Mouse (Mus musculus): ENCODE measurements at regions not wholly inside any gene's neighbourhood (a gene's known extent, or its start where the extent isn't known, plus 50 kb on each side); places are given as distances from the start of the nearest gene placed in this dataset.

DNA sequence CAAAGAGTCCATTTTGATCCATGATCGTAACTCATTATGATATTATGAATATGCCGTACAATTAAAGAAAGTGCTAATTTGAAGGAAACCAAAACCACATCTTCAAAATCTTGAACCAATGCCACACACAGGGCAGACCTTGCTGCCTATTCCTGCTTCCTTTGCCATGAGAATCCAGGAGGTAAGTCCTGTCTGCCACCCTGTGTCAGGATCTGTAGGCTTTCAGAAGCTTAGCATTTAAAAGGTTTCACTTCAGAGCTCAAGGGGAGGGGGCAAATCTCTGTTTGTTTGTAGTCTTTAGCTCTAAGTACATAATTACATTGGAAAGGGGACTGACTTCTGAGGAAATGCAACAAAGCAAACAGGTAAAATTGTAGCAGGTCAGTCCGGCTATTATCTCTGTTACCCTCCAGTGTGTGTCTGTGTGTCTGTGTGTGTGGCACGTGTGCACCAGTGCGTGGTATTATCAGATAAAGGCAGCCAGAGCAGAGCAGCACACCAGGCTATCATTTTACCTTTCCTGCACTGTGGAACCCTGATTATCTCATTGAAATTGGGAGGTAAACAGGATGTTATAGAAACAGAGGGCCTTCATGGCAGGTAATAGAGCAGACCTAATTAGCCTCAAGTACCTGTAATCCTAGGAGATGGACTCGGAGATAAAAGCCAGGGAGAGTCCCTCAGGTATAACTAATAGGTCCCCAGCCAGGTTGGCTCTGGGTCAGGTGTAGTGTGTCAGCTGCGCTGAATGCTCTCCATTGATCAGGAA lies 948.0 kb upstream of the Zeb2 start:
- no peaks in the 10 kb centered on the region for H3K9me3 ChIP-seq (ENCODE audit: control insufficient read depth, low read length)
- H3K4me2 ChIP-seq (ENCODE audit: low read depth, low read length, severe bottlenecking) = no peak overlapping the region
- no peak overlapping the region for H3K27ac ChIP-seq (ENCODE audit: low read depth, low read length)
- no peak for ATAC-seq (replicated peaks; ENCODE audit: low FRiP score)
- 59% methylated on average over 7 of the region's 7 CpGs for WGBS
- no peak for DNase-seq (ENCODE audit: low spot score)
- no peaks in the 10 kb centered on the region for H3K36me3 ChIP-seq (ENCODE audit: control insufficient read depth, insufficient read depth, low read length)
- no peak overlapping the region for H3K4me3 ChIP-seq (ENCODE audit: low read depth, low read length)
- H3K4me1 ChIP-seq (replicated peaks; ENCODE audit: control insufficient read depth, insufficient read depth, low read length) = no peaks in the 10 kb centered on the region
- no peaks in the 10 kb centered on the region for H3K27me3 ChIP-seq (ENCODE audit: control insufficient read depth, insufficient read depth, low read length)
- no peak overlapping the region for H3K9ac ChIP-seq (ENCODE audit: low read length)

DNA sequence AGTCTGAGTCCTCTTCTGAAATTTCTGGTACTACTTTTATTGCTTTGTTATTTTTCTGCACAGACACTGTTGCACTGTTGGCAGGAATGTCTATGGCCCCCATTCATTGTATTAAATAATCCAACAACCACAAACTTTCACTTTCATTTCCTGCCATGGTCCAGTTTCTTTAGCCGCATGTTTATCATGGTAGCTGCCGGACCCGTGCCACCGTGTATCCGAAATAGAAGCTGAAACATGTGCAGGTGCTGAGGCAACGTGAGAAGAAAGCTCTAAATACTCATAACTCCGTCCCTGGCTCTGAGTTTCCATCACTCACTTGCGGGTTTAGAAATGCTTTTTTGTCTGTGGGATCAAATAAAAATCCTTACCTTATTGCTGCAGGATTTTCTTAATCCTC lies 938.5 kb upstream of the Zeb2 start:
- 89% methylated on average over 8 of the region's 8 CpGs for WGBS
- no peak overlapping the region for H3K4me3 ChIP-seq (ENCODE audit: low read depth, low read length)
- H3K4me1 ChIP-seq (replicated peaks; ENCODE audit: control insufficient read depth, insufficient read depth, low read length) = no peaks in the 10 kb centered on the region
- no peak for ATAC-seq (replicated peaks; ENCODE audit: low FRiP score)
- H3K36me3 ChIP-seq (ENCODE audit: control insufficient read depth, insufficient read depth, low read length) = no peaks in the 10 kb centered on the region
- no peak overlapping the region for H3K4me2 ChIP-seq (ENCODE audit: low read depth, low read length, severe bottlenecking)
- no peak for DNase-seq (ENCODE audit: low spot score)
- no peak overlapping the region for H3K9ac ChIP-seq (ENCODE audit: low read length)
- H3K27me3 ChIP-seq (ENCODE audit: control insufficient read depth, insufficient read depth, low read length) = no peaks in the 10 kb centered on the region
- no peaks in the 10 kb centered on the region for H3K9me3 ChIP-seq (ENCODE audit: control insufficient read depth, low read length)
- H3K27ac ChIP-seq (ENCODE audit: low read depth, low read length) = no peak overlapping the region

DNA sequence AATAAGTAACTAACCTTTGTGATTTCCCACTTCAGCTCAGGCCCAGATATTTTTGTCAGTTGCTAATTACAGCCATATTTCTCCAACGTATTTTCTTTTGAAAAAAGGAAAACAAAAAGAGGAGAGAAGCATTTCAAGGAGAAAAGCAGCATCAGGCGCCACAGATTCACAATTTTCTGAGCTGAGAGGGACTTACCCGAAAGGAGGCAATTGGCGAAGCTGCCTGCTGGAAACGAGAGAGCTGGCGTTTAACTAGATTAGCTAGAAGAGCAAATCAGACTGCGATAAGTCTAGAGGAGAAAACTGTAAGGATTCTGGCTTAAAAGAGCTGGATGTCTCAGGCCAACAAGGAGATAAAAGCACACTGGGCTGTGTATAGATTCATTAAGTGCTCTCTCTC lies 937.7 kb upstream of the Zeb2 start:
- no peak for DNase-seq (ENCODE audit: low spot score)

DNA sequence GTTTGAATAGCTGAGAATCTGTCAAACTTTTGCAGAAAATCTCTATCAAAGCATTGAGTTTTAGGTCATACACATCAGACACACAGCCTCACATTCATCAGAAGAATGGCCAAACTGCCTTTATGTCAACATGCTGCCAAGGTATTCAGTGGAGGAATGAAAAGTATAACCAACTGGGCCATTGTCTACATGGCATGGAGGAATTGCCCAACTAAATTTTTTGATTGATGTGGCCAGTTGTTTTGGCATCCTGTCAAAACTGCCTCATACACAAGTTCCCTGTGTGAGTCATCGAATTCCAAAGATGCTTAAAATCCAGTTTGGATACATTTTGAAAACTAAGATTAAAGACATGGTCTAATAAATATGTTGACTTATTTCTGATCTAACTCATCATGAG lies 904.7 kb upstream of the Zeb2 start:
- H3K4me3 ChIP-seq (ENCODE audit: low read depth, low read length) = no peak overlapping the region
- WGBS = 77% methylated on average over 1 of the region's 1 CpGs
- no peaks in the 10 kb centered on the region for H3K27me3 ChIP-seq (ENCODE audit: control insufficient read depth, insufficient read depth, low read length)
- no peaks in the 10 kb centered on the region for H3K36me3 ChIP-seq (ENCODE audit: control insufficient read depth, insufficient read depth, low read length)
- H3K4me2 ChIP-seq (ENCODE audit: low read depth, low read length, severe bottlenecking) = no peak overlapping the region
- no peak overlapping the region for H3K9ac ChIP-seq (ENCODE audit: low read length)
- no peaks in the 10 kb centered on the region for H3K9me3 ChIP-seq (ENCODE audit: control insufficient read depth, low read length)
- H3K4me1 ChIP-seq (replicated peaks; ENCODE audit: control insufficient read depth, insufficient read depth, low read length) = no peaks in the 10 kb centered on the region
- DNase-seq (ENCODE audit: low spot score) (no peak), ATAC-seq (replicated peaks; ENCODE audit: low FRiP score) (no peak)
- no peak overlapping the region for H3K27ac ChIP-seq (ENCODE audit: low read depth, low read length)

More for the DNA sequence above, 937.7 kb upstream of the Zeb2 start:
- no peak overlapping the region for H3K4me3 ChIP-seq (ENCODE audit: low read depth, low read length)
- no peaks in the 10 kb centered on the region for H3K36me3 ChIP-seq (ENCODE audit: control insufficient read depth, insufficient read depth, low read length)
- no peak for ATAC-seq (replicated peaks; ENCODE audit: low FRiP score)
- no peak overlapping the region for H3K4me2 ChIP-seq (ENCODE audit: low read depth, low read length, severe bottlenecking)
- no peaks in the 10 kb centered on the region for H3K4me1 ChIP-seq (replicated peaks; ENCODE audit: control insufficient read depth, insufficient read depth, low read length)
- no peaks in the 10 kb centered on the region for H3K27me3 ChIP-seq (ENCODE audit: control insufficient read depth, insufficient read depth, low read length)
- no peak overlapping the region for H3K27ac ChIP-seq (ENCODE audit: low read depth, low read length)
- no peak overlapping the region for H3K9ac ChIP-seq (ENCODE audit: low read length)
- no peaks in the 10 kb centered on the region for H3K9me3 ChIP-seq (ENCODE audit: control insufficient read depth, low read length)
- 47% methylated on average over 7 of the region's 7 CpGs for WGBS

DNA sequence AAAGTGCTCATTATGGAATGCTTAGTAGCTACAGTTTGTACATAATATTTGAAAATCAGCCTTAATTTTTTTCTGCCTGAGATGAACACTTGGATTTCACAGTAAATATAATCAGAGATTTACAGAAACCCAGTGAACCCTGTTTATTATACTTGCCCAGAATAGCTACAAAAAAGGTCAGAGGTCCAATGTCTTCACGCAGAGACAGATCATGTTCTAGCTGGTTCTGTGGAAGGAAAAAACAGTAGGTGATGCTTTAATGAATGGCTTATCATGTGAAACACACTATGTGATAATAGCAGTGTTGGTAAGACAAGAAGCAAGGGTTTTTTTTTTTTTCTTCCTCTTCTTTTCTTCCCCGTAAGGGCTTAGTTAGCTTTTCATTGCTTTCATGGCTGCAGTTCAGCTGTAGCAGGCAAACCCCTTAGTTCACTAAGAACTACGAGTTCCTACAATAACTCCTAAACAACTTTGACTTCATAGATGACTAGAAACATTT lies 896.6 kb upstream of the Zeb2 start:
- Histone ChIP-seq H3K27ac (ENCODE audit: low read depth, low read length) (no peak overlapping the region), H3K9ac (ENCODE audit: low read length) (no peak overlapping the region), H3K4me3 (ENCODE audit: low read depth, low read length) (no peak overlapping the region), H3K4me2 (ENCODE audit: low read depth, low read length, severe bottlenecking) (no peak overlapping the region), H3K27me3 (ENCODE audit: control insufficient read depth, insufficient read depth, low read length) (no peaks in the 10 kb centered on the region), H3K36me3 (ENCODE audit: control insufficient read depth, insufficient read depth, low read length) (no peaks in the 10 kb centered on the region), H3K9me3 (ENCODE audit: control insufficient read depth, low read length) (no peaks in the 10 kb centered on the region), H3K4me1 (replicated peaks; ENCODE audit: control insufficient read depth, insufficient read depth, low read length) (no peaks in the 10 kb centered on the region)
- WGBS = 69% methylated on average over 3 of the region's 3 CpGs
- DNase-seq (ENCODE audit: low spot score) = no peak
- no peak for ATAC-seq (replicated peaks; ENCODE audit: low FRiP score)

DNA sequence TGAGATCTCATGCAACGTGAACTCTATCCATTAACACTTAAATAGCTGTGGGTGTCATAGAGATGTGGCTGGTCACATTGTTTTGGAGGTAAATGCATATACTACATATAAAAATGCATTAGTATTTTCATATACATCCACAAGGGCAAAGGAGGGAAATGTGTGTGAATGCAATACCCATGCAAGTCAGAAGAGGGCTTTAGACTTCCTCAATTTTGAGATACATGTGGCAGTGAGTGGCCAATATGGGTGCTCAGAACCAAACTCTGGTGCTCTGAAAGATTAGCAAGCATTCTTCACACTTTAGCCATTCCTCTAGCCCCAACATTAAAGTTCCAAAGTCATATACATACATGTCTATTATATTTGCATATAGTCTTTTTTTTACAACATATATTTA lies 895.5 kb upstream of the Zeb2 start:
- ATAC-seq (replicated peaks; ENCODE audit: low FRiP score) (no peak), DNase-seq (ENCODE audit: low spot score) (no peak)
- no peak overlapping the region for H3K4me3 ChIP-seq (ENCODE audit: low read depth, low read length)
- H3K27me3 ChIP-seq (ENCODE audit: control insufficient read depth, insufficient read depth, low read length) = no peaks in the 10 kb centered on the region
- H3K27ac ChIP-seq (ENCODE audit: low read depth, low read length) = no peak overlapping the region
- H3K36me3 ChIP-seq (ENCODE audit: control insufficient read depth, insufficient read depth, low read length) = no peaks in the 10 kb centered on the region
- 80% methylated on average over 1 of the region's 1 CpGs for WGBS
- H3K9ac ChIP-seq (ENCODE audit: low read length) = no peak overlapping the region
- no peaks in the 10 kb centered on the region for H3K4me1 ChIP-seq (replicated peaks; ENCODE audit: control insufficient read depth, insufficient read depth, low read length)
- no peaks in the 10 kb centered on the region for H3K9me3 ChIP-seq (ENCODE audit: control insufficient read depth, low read length)
- no peak overlapping the region for H3K4me2 ChIP-seq (ENCODE audit: low read depth, low read length, severe bottlenecking)

DNA sequence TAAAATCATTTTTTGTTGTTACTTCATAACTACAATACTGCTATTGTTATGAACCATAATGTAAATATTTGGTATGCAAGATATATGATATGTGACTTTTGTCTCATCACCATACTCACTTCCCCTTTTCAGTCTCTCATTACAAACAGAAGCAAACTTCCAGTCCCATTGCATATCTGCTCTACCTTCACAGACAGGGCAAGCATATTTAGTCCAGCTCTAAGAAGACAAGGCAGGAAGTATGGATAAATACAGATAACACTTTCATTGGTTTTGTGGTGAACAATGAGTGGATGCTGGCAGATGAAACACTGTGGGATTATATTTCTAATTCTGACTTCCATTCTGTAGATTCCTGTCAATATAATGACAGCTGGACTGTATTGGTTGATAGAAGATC lies 858.0 kb upstream of the Zeb2 start:
- no peak for DNase-seq (ENCODE audit: low spot score)
- H3K36me3 ChIP-seq (ENCODE audit: control insufficient read depth, insufficient read depth, low read length) = no peaks in the 10 kb centered on the region
- no peak overlapping the region for H3K4me2 ChIP-seq (ENCODE audit: low read depth, low read length, severe bottlenecking)
- no peaks in the 10 kb centered on the region for H3K4me1 ChIP-seq (replicated peaks; ENCODE audit: control insufficient read depth, insufficient read depth, low read length)
- H3K9ac ChIP-seq (ENCODE audit: low read length) = no peak overlapping the region
- H3K4me3 ChIP-seq (ENCODE audit: low read depth, low read length) = no peak overlapping the region
- no peaks in the 10 kb centered on the region for H3K9me3 ChIP-seq (ENCODE audit: control insufficient read depth, low read length)
- ATAC-seq (replicated peaks; ENCODE audit: low FRiP score) = no peak
- no peaks in the 10 kb centered on the region for H3K27me3 ChIP-seq (ENCODE audit: control insufficient read depth, insufficient read depth, low read length)
- H3K27ac ChIP-seq (ENCODE audit: low read depth, low read length) = no peak overlapping the region

DNA sequence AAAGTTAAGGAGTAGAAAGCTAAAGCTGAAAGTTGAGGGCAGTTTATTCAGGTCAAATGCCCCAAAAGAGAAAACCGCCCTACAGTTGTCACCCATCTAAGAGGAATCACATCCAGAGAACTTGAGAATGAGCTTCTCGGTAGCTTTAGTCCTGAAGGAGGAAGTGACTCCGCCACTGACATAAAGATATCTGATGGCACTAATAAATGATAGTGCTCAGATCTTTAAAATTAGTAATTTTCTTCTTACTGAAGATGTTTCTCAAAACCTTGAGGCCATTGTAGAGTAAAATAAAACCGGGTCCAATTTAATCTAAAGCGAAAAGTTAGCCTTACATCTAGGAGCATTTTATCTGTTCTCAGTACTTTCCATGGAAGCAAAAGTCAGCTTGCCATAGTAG lies 851.4 kb upstream of the Zeb2 start:
- Histone ChIP-seq H3K4me1 (replicated peaks; ENCODE audit: control insufficient read depth, insufficient read depth, low read length) (no peaks in the 10 kb centered on the region), H3K4me2 (ENCODE audit: low read depth, low read length, severe bottlenecking) (no peak overlapping the region), H3K27ac (ENCODE audit: low read depth, low read length) (no peak overlapping the region), H3K36me3 (ENCODE audit: control insufficient read depth, insufficient read depth, low read length) (no peaks in the 10 kb centered on the region), H3K4me3 (ENCODE audit: low read depth, low read length) (no peak overlapping the region), H3K9ac (ENCODE audit: low read length) (no peak overlapping the region), H3K27me3 (ENCODE audit: control insufficient read depth, insufficient read depth, low read length) (no peaks in the 10 kb centered on the region), H3K9me3 (ENCODE audit: control insufficient read depth, low read length) (no peaks in the 10 kb centered on the region)
- 91% methylated on average over 5 of the region's 5 CpGs for WGBS
- no peak for DNase-seq (ENCODE audit: low spot score)
- no peak for ATAC-seq (replicated peaks; ENCODE audit: low FRiP score)

DNA sequence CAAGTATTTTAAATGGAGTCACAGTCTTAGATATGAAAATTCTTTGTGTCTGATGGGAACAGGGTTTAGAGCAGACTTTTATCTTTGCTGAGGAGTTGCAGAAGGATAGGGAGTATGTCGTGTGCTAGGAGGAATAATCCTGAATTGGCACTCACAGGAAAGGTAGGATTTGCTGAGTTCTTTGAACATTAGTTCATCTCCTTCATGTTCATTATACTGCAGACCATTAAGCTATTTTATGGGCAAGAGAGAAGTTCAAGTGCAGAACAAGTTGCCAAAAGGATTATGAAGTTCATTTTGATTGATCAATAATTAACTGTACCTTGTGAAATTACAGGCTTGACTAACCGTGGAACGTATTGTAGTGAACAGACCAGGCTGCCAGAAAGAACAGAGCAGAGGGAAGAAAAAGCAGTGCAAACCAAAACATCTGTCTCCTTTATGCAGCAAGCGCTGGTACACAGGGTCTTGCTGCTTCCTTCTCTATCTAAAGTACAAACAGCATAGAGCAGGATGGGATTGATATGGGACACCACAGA lies 839.7 kb upstream of the Zeb2 start:
- no peaks in the 10 kb centered on the region for H3K9me3 ChIP-seq (ENCODE audit: control insufficient read depth, low read length)
- no peaks in the 10 kb centered on the region for H3K4me1 ChIP-seq (replicated peaks; ENCODE audit: control insufficient read depth, insufficient read depth, low read length)
- no peak overlapping the region for H3K4me2 ChIP-seq (ENCODE audit: low read depth, low read length, severe bottlenecking)
- ATAC-seq (replicated peaks; ENCODE audit: low FRiP score) = no peak
- H3K27me3 ChIP-seq (ENCODE audit: control insufficient read depth, insufficient read depth, low read length) = no peaks in the 10 kb centered on the region
- no peak overlapping the region for H3K4me3 ChIP-seq (ENCODE audit: low read depth, low read length)
- no peak overlapping the region for H3K27ac ChIP-seq (ENCODE audit: low read depth, low read length)
- no peaks in the 10 kb centered on the region for H3K36me3 ChIP-seq (ENCODE audit: control insufficient read depth, insufficient read depth, low read length)
- H3K9ac ChIP-seq (ENCODE audit: low read length) = no peak overlapping the region
- no peak for DNase-seq (ENCODE audit: low spot score)
- 84% methylated on average over 4 of the region's 4 CpGs for WGBS

All from forebrain, embryonic 11.5 days (tissue).